Mouse (Mus musculus) heart, adult 11 months (tissue): Measurements from ENCODE around the gene Entpd7.

Experiments
- DNase-seq: peaks from one replicate; pipeline ENCODE4 v3.0.0; 2022

The Entpd7 gene

GRCm38 (mm10) chr19:43689419-43690246, at the start of gene Entpd7:
Gene Entpd7, plus strand, starts transcription at chr19:43689672.
- DNase-seq: peak; percentile 100

DNA sequence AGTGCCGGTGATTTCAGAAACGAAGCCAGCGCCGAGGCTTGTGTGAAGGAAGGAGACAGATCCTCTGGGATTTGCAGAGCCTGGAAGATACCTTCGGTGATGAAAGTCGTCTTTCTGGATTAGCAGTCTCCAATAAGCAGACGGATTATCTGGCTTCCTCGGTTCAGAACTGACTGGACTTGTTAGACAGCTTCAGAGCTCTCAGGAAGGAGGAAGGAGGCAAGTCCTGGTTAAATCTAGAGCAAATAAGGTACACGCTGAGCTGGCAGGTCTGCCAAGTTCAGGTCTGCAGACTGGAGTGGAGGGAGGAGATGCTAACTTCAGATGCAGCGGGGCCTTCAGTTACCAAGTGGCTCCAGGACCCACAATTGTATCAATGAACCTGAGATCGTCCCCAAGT, 47.6 kb upstream of the Entpd7 start:
- peak; percentile 63 for DNase-seq

- no peak for DNase-seq
Measured at GRCm38 (mm10) chr19:43642843-43643242, 46.6 kb upstream of the Entpd7 start.

DNA sequence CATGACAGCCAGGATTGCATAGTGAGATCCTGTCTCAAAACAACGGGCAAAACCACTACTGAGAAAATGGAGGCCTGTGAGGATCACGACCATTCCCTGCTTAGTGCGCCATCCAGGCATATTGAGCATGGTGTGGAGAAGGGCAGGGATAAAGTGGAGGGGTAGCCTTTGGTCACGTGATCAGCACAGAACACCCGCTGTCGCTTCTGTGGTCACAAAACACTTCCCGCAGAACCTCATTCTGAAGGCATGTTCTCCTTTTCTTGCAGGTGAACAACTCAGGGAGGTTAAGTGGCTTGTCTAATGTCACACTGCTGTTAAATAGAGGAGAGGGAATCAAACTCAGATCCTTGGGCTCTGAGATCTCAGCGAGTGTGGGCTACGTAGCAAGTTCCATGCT, 44.0 kb upstream of the Entpd7 start:
- no peak for DNase-seq

GRCm38 (mm10) chr19:43646852-43647251, 42.6 kb upstream of the Entpd7 start:
- peak; percentile 57 for DNase-seq

DNA sequence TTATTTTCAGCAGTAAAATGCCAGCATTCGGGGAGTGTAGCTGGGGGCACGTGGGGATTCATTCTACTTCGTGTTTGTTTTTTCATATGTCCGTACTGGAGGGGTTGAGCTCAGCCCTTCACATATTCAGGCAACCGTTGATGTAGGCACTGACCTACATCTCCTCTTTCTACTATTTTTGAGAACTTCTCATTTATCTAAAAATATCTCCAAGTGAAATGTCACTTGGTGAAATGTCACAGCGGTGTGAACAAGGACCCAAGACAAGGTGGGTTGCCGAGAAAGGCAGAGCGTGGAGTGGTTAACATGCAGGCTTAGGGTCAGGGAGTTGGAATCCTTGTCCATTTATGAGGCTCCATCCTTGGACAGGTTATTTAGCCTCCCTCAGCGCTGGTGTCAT, 42.2 kb upstream of the Entpd7 start:
- no peak for DNase-seq

GRCm38 (mm10) chr19:43648343-43648742, 41.1 kb upstream of the Entpd7 start:
- DNase-seq: peak; percentile 87

DNA sequence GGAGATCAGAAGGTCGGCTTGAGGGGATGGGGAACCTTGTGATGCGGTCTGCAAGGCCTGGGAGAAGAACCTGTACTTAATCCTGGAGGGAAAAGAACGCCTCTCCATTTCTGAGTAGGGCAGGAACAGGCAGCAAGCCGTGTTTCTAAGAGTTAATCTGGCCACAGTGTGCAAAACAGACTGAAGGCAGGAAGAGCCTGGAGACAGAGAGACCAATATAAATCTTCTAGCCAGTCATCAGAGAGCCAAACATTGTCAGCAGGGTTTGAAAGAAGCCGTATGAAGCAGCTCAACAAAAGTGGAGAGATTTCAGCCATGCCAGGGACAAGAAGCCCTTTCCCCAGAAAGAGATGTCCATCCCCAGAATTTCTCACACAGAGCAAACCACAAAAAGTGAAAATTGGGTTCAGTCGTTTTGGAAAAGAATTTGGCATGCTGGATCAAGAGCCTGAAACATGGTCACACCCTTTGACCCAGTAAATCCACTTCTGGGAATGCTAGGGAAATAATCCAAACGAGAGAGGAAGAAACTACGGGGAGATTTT, 38.2 kb upstream of the Entpd7 start:
- DNase-seq: peak; percentile 84

DNA sequence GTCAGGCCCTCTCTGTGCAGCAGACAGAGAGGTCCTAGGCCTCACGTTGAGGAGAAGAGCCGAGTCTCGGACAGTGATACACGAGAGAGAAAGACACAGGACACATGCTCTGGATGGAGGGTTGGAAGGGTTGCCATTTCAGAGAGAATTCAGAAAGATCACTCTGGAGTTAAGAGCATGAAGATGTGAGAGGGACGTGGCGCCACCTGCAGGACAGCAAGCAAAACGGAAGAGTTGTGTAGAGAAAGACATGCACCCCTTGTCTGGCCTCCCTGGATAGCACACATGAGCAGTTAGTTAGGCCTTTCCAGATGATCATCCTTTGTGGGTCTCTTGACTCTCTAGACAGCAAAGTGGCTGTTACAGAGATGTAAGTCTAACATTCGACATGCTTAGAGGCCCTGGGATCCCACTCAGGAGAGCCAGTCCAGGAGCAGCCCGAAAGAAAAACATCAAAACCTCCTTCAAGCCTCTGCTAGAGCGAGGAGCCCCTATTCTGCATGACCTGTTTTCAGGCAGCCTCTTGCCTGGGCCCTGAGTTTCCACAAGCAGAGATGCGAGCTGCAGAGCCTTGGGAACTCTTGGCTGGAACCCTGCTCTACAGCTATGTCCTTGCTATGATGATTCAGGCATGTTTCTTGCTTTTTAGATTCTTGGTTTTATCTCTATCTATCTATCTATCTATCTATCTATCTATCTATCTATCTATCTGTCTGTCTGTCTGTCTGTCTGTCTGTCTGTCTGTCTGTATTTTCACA, 33.6 kb upstream of the Entpd7 start:
- DNase-seq: peak; percentile 87

DNA sequence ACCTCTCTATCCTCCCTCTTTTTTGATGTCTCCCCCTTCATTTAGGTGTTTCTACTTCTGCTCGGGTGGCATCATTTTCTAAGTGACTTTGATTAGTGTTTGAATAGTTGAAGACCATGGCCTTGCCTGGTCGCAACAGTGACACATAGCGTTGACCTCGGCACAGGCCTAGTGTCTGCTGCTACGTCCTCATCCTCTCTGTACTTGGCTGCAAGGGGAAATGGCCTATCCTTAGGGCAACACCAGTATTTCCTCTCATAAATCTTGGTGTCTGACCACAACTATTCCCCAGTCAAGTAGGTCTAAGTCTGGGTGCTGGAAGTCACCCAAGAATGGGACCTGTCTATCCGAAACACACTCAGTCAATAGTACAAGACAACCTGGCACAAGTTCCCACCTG, 29.8 kb upstream of the Entpd7 start:
- DNase-seq: no peak

DNA sequence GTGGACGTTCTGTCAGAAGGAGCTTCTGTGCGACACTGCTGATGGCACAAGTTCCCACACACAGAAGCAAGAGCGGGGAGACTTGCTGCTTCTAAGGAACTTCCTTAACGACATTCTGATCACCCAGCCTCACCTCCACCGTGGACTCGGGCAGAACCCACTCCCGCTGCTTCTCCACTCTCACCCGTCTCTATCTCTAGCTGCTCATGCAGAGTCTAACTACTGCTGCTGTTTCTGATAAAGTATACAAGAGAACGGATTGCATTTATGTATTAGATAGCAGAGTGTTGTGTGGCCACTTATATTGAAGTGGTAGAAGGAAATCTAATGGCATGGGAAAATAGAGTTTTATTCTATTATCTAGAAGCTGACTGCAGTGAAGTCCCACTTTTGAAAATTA, 28.7 kb upstream of the Entpd7 start:
- DNase-seq: no peak

DNA sequence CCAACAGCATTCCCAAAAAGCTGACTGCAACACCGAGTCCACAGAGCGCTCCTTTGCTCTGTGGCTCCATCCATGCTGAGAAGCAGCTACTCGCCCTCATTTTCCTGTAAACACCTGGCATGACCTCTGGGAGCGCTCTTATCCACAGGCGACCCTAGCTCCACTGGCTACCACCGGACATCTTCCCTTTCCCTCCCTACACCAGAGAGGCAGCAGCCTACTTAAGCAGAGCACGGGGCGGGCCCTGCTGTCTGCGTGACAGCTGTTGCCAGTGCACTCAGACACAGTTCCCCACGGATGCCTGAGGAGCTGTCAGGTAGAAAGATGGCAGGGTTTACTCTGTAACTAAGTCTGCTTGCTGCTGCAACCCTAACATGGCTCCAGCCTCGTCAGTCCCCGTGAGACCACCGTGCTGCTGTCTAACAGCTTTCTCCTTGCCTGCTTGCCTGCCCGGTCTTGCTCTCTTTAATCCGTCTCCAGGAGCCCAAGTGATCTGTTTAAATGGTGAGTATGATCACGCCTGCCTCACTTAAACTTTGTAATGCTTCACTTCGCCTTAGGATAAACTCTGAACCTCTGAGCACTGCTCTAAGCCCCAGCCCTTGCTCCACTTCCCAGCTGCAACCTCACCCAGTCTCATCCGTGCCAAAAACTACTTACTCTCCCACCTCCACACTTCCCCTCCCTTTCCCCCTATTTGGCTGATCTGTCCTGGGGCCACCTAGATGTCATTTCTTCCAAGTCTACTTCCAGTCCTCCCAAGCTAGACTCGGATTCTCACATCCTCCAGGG, 27.1 kb upstream of the Entpd7 start:
- peak; percentile 91 for DNase-seq

GRCm38 (mm10) chr19:43663471-43663870, 26.0 kb upstream of the Entpd7 start:
- DNase-seq: peak; percentile 72

- peak; percentile 91 for DNase-seq
Measured at GRCm38 (mm10) chr19:43665441-43666048, 23.9 kb upstream of the Entpd7 start.

GRCm38 (mm10) chr19:43666661-43667429, 22.6 kb upstream of the Entpd7 start:
- peak; percentile 98 for DNase-seq

DNA sequence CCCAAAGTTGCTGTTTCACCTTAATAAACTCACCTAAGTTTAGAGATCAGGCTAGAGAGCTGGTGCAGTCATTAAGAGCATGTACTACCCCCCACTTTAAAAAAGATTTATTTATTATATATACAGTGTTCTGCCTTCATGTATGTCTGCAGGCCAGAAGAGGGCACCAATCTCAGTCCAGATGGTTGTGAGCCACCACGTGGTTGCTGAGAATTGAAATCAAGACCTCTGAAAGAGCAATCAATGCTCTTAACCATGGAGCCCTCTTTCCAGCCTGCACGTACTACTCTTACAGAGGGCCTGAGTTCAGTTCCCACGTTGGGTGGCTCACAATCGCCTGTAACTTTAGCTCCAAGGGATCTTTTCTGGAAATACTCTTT, 22.1 kb upstream of the Entpd7 start:
- no peak for DNase-seq

DNA sequence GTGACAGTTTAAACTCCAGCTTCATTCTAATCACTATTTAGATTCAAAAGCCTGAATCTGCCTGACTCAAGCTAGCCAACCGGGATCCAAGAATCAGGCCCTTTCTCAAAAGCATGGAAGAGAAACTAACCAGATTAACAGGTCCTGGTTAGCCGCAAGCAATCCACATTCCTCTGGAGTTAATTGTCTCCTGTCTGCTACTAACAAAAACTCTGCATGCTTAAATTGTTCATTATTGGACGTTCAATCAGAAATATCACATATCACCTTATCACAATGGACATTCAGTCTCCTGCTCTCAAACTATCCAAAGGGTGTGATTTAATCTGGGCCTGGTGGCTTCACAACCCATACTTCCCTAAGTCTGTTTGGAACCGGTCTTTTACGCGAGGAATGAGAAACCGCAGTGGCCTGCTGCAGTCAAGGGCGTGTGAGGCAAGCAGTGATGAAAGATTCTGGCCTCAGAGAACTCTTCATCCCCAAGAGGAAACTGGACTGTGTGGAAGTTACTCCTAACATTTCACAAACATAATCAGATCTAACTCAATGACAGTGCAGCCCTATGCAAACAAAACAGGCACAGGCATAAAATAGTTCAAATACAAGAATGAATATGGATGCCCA, 20.2 kb upstream of the Entpd7 start:
- peak; percentile 96 for DNase-seq

DNA sequence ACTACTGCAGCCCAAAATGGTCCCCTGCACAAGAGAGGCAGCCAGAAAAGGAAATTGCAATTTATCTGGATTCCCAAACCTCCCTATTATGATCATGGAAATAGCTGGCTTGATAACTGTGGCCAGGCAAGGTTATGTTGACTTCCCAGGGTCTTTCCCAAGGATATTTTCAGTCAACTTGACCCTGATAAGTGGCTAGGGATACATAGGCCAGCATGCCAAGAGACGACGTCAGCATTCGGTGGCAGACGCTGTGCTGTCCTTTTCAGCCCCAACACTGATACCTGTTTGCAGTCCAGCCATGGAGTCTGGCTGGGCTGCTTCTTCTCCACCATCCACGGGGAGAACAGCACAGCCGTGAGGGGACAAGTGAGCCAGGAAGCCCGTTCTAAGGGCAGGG, 18.4 kb upstream of the Entpd7 start:
- no peak for DNase-seq

DNA sequence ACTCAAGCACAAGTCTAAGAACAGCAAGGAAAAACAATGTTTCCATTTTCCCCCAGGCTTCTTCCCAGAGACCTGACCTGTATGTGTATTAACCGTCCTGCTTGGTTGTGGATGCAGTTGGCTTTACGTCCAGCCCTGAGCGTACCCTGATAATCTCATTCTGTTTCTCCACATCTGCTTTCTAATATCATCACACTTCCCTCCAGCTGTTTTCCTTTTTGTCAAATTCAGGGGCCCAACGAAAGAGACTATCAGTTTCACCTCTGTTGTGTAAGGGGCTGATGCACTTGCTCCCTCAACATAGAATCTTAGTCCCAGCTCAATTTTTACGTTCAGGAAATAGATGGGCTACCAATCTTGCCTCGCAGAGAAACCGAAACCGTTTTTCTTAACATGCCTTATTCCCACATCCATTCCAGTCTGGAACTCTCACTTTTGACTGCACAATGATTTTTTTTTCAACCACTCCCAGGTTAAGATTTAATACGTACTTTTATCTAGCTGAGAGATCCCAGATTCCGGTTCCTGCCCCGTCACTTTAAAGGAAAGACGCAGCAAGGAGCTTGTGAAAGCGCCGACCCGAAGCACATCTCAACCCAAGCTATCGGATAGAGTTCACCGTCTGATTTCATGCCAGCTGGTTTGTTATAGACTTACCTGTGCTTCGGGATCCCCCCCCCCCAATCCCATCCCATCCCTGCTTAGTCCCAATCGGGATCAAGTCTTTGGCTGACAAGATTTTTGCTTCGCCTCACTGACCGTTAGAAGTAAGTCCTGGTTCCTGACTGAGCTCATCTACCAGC, 15.8 kb upstream of the Entpd7 start:
- DNase-seq: no peak

- no peak for DNase-seq
Measured at GRCm38 (mm10) chr19:43674316-43674689, 15.2 kb upstream of the Entpd7 start.
